Mouse (Mus musculus) adrenal gland, postnatal 36 days (tissue): ENCODE measurements at regions not wholly inside any gene's neighbourhood (a gene's known extent, or its start where the extent isn't known, plus 50 kb on each side); places are given as distances from the start of the nearest gene placed in this dataset.
"Not testable (repeated sequence)": the region's sequence is repeated elsewhere in the genome, so short reads cannot be mapped to it uniquely, and the experiment has no call there.

ENCODE experiments used
- DNase-seq, 2 experiments: peaks; one replicate each; pipeline ENCODE4 v3.0.0; 2021; ENCODE audit warnings: mixed read lengths in 1 of 2

DNA sequence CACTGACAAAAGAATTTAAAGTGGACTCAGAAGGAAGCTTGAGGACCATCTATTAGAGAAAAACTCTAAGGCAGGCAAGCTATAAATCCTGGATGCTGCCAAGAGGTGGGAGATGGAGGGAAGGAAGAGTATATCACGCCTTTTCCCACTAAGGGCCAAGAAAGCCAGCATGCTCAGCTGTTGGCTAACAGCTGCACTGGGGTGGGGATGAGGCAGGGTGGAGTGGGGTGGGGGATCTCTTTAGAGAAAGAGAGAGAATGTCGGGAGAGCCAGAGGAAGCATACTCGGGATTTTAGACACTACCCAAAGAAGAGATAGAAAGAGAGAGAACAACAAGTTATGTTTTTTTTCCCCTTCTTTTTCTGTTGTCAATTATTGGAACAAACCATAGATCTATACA lies 115.2 kb upstream of the Shb start:
- no peak for DNase-seq

DNA sequence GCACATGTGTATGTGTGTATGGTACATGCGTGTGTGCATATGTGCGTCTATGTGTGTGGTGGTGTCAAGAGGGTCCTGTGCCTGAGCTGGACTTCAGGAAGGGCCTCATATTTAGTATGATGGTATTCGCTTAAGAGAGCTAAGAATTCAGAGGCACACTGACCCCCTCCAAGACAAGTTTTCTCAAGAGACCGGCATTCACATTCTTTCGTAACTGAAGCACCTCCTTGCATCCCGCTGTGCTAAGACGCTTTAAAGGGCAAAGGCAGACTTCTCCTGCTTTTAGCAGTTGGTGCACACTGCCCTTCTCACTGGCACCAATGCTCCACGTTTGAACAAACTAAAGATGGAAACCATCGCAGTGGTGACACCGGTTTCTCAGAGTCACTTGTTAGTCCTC lies 110.3 kb upstream of the Shb start:
- no peak for DNase-seq

DNA sequence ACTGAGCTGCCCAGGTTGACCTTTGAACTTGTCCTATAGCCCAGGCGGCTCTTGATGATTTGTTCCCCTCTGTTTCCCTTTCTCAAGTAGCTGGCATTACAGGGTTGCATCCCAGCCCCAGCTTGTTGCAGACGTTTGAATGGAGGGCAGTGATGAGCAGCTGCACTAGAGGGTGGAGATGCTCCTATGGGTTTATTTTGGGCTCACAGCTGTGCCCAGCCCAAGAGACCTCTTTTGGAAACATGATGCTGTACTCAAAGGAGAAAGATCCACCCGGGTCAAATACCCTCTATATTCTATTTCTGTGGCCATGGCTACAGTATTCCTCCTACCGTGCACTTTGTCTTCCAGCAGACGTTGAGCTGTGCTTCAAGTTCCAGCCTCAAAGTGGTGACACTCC lies 109.0 kb upstream of the Shb start:
- DNase-seq, result no peak

DNA sequence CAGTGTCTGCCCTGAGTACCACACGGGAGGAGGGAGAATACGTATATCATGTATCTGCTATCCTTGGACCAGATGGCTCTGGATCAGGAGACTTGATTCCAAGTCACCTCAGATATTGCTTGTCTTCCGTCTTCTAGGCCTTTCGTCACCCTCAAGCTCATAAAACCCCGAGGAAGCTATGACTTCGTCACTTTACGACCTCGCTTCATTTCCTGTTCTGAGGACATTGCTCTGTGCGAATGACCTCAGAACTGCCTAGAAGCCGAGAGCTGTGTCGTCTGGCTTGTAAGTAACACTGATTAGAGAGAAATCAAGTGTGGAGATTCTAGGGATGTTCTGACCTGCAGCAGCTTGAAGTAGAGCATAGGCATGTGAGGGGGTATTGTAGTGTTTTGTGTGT lies 108.4 kb upstream of the Shb start:
- DNase-seq, result no peak

DNA sequence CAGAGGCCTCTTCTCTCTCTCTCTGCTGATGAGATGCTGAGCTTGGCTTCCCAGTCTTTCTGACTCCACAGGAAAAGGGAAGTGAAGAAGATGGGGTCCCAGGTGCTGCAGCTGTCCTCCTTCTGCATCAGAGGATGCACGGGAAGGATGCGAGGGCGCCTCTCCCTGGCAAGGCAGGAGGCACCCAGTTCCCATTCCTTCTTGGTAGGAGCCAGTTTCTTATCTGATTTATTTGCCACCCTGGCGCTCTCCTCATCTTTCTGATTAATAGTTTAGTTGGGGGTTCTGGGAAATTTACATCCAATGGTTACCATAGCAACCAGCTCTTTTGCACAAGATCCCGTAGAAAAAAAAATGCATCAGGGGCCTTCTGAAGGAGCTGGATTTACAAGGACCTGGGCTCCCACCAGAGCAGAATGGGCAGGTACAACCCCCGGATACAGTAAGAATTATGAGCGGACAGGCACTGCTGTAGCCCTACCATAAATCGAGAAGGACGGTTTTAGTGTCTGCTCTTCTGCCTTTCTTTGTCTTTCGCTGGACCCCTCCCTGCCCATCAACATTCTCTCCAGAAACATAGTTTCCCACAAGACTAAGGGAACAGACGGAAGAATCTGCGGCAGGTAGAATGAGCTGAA lies 107.2 kb upstream of the Shb start:
- DNase-seq, result no peak

- no peak for DNase-seq
Measured at GRCm38 (mm10) chr4:45638411-45638810, 106.1 kb upstream of the Shb start.

GRCm38 (mm10) chr4:45631276-45632045 lies 99.2 kb upstream of the Shb start:
- no peak for DNase-seq

DNA sequence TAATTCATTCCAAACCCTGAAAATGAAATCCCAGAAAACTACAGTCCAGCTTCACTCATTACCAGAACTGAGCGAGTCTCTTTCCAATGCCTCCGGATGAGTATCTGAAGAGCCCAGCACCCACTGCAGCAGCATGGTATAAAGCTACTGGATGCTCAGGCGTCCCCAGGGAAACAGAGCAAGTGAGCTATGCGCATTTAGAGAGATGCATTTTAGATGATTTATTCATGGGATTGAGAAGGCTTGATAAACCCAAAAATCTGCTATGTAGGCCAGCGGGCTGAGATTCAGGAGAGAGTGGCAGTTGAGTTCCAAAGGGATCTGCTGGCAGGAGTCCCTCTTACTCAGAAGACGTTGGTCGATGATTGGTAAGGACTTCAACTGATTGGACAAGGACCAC lies 93.4 kb upstream of the Shb start:
- no peak for DNase-seq

GRCm38 (mm10) chr4:45622017-45622416 lies 89.7 kb upstream of the Shb start:
- no peak for DNase-seq

- DNase-seq, result no peak
Measured at GRCm38 (mm10) chr4:45617126-45617525, 84.9 kb upstream of the Shb start.

GRCm38 (mm10) chr4:45613498-45613897 lies 81.2 kb upstream of the Shb start:
- DNase-seq, result not testable (repeated sequence)

- peak; percentile 77 to 83 for DNase-seq
Measured at GRCm38 (mm10) chr4:45612132-45612531, 79.9 kb upstream of the Shb start.

GRCm38 (mm10) chr4:45610937-45611336 lies 78.7 kb upstream of the Shb start:
- DNase-seq, result no peak

DNA sequence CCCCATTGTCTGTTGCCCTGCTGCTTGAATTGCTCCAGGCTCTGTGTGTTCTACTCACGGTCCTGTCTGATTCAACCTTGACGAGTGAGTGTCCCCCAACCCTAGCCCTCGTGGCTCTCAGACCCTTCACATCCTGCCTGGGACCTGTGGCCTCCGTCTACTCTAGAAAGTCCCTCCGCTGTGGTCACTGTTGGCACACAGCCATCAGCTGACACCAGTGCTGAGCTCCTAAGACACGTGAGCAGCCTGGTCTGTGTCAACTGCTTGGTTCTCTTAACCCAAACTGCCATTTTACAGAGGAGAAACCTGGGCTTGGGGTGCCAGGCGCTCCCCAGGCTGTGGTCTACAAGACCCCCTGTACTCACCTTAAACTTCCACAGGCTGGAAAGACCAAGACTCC lies 74.3 kb upstream of the Shb start:
- DNase-seq, result peak; percentile 60 to 70

DNA sequence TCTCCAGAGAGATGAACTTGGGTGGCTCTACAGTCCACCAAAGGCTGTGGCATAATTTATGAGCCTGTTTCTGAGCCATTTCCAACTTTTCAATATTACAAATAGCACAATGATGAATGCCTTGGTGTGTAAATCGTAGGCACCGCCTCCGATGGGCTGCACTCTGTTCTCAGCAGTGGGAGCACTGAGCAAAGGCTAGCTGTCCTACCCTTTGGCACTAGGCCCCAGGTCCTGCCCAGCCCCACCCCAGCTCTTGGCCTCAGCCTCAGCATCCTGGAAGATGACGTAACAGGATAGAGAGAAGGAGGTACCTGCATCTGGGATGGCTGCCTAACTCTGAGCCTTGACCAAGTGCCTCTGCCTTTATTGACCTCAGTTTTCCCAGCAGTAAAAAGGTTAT lies 73.4 kb upstream of the Shb start:
- DNase-seq, result peak; percentile 18 to 50

GRCm38 (mm10) chr4:45604271-45604800 lies 72.1 kb upstream of the Shb start:
- DNase-seq, result no peak

DNA sequence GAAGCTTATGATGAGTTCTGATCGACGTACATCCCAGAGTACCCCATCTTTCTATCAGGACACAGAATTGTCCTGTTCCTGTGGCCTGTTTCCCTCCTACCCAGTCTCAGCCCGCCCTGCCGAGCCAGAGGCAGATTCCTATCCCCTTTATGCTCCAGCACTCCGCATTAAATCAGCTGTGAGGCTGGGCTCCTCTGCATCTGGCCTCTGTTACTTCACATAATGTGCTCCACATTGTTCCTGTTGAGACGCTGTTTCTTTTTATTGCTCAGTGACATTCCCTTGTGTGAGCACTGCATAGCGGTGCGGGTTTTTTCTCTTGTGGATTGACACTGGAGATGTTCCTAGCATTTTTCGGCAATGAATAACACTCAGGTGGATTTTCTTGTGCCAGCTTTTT lies 68.2 kb upstream of the Shb start:
- no peak for DNase-seq

DNA sequence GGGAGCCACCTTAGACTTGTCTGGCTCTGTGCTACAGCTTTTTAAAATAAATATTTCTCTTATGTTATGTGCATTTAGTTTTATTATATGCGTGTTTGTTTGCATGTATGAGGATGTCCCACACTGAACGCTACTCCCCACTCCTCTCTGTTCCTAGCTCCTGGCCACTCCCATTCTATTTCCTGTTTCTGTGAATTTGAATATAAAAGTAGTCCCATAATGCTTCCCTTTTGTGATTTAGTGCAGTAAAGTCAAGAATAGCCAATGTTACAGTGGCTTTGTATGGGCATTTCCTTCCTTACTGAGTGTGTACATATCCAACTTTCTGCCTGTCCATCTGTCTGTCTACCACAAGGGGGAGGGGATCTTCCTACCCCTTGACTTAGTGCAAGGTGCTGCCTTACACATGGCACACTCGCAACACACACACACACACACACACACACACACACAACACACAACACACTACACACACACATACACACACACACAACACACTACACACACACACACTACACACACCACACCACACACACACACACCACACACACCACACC lies 61.2 kb upstream of the Shb start:
- no peak for DNase-seq

GRCm38 (mm10) chr4:45592766-45593165 lies 60.5 kb upstream of the Shb start:
- no peak for DNase-seq

DNA sequence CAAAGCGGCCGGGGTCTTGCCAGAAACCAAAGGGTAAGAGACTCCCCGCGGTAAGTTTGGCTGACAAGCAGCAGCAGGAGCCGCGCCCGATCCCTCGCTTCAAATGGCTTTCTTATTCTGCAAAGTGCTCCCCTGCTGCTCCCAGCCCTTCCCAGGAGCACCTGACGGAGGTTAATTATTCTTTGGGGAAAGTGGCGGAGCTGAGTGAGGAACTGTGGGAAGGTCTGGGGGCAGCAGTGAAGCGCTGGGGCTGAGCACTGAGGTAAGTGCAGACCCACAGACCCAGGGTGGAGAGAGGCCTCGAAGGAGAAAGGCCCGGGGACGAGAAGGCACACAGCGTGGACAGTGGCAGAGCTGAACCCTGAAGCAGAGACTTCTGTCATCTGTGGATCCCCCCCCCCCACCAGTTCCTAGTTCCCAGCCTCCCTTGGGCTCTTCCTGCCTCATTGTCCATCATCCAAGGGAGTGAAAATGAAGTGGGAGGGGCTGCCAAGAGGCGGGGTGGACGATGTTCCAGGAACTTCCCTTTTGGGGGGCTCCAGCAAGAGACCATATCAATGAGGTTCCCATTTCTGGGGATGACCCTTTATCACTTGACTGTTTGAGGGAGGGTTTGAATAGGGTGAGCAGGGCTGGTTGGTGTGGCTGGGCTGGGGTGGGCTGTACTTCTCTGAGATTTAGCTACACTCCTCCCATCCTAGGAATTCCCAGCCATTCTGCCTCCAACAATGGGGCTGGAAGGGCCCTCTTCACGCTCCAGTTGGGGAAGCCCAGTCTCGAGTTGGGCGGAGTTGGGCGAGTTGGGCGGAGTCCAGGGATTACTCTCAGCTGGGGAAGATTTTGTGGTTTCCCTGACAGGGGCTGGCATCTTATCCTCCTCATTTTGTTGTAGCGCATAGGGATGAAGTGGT lies 59.4 kb upstream of the Shb start:
- DNase-seq, result no peak

- no peak for DNase-seq
Measured at GRCm38 (mm10) chr4:45590836-45591235, 58.6 kb upstream of the Shb start.

GRCm38 (mm10) chr4:45588322-45588721 lies 56.1 kb upstream of the Shb start:
- no peak for DNase-seq
